Mouse (Mus musculus) urinary bladder, postnatal 4 days (tissue): Measurements from ENCODE around the gene Pde12.
A peak's percentile ranks its signal among the peaks of the same experiment; 100 is the strongest.
"Not testable (repeated sequence)": the region's sequence is repeated elsewhere in the genome, so short reads cannot be mapped to it uniquely, and the experiment has no call there.

ENCODE experiments used
- DNase-seq, 2 experiments: peaks; one replicate each; pipeline ENCODE4 v3.0.0; 2021 to 2022; ENCODE audit warnings: low spot score in 2 of 2

Pde12 gene

GRCm38 (mm10) chr14:26669292-26670073 lies at the start of gene Pde12:
Gene Pde12, minus strand, starts transcription at chr14:26669883.
- peak; percentile 79 to 82 for DNase-seq

- not testable (repeated sequence) for DNase-seq
These were observed 35.6 kb upstream of the Pde12 start for GRCm38 (mm10) chr14:26705246-26705645.

- DNase-seq = no peak
These were observed 28.2 kb upstream of the Pde12 start for GRCm38 (mm10) chr14:26697912-26698311.

GRCm38 (mm10) chr14:26692974-26693373 lies 23.3 kb upstream of the Pde12 start, which contains the start of gene Dnah12:
Gene Dnah12, plus strand, starts transcription at chr14:26693274.
- no peak for DNase-seq

- no peak for DNase-seq
These were observed 21.7 kb upstream of the Pde12 start for GRCm38 (mm10) chr14:26691363-26691762.

- DNase-seq = no peak
These were observed 21.0 kb upstream of the Pde12 start for GRCm38 (mm10) chr14:26690727-26691126.

- no peak for DNase-seq
These were observed 6.1 kb upstream of the Pde12 start for GRCm38 (mm10) chr14:26675791-26676190.

GRCm38 (mm10) chr14:26675371-26675770 lies 5.7 kb upstream of the Pde12 start:
- DNase-seq = peak in 1 of 2 experiments; percentile 63

GRCm38 (mm10) chr14:26674476-26675169 lies 4.9 kb upstream of the Pde12 start:
- DNase-seq = not testable (repeated sequence)

- DNase-seq = not testable (repeated sequence)
These were observed 2.4 kb upstream of the Pde12 start for GRCm38 (mm10) chr14:26671870-26672615.

- DNase-seq = no peak
These were observed 1.3 kb upstream of the Pde12 start for GRCm38 (mm10) chr14:26670964-26671363.

- peak; percentile 20 to 62 for DNase-seq
These were observed 1.1 kb downstream of the Pde12 start for GRCm38 (mm10) chr14:26668371-26669291.

- DNase-seq = no peak
These were observed 1.7 kb downstream of the Pde12 start for GRCm38 (mm10) chr14:26667991-26668370.

- DNase-seq = no peak
These were observed 5.8 kb downstream of the Pde12 start for GRCm38 (mm10) chr14:26663851-26664250.

- DNase-seq = no peak
These were observed 7.2 kb downstream of the Pde12 start for GRCm38 (mm10) chr14:26662488-26662887.

- no peak for DNase-seq
These were observed 7.7 kb downstream of the Pde12 start for GRCm38 (mm10) chr14:26662016-26662415.

- DNase-seq = no peak
These were observed 9.4 kb downstream of the Pde12 start for GRCm38 (mm10) chr14:26660233-26660632.

GRCm38 (mm10) chr14:26658178-26658577 lies 11.5 kb downstream of the Pde12 start:
- no peak for DNase-seq

GRCm38 (mm10) chr14:26651901-26652300 lies 17.8 kb downstream of the Pde12 start:
- no peak for DNase-seq

GRCm38 (mm10) chr14:26647811-26648210 lies 21.9 kb downstream of the Pde12 start:
- no peak for DNase-seq

GRCm38 (mm10) chr14:26645989-26646650 lies 23.6 kb downstream of the Pde12 start:
- no peak for DNase-seq
